Mouse (Mus musculus) embryonic facial prominence, embryonic 10.5 days (tissue): ENCODE results near the gene Nfe2. TPM values are rescaled to one million over a fixed set of nuclear protein-coding genes. Genes with fewer than 3 reads are reported as not detected.

Source experiments
- DNase-seq: peaks from one replicate; pipeline ENCODE4 v3.0.0-alpha.2; 2017; ENCODE audit warnings: low spot score
- H3K27ac ChIP-seq: fragments of 300-500 bp; sonication (generic); replicated peaks from 2 replicates; pipeline ENCODE4 v1.5.1; 2016; ENCODE audit warnings: mild to moderate bottlenecking
- H3K27me3 ChIP-seq: fragments of 300-500 bp; sonication (generic); replicated peaks from 2 replicates; pipeline ENCODE4 v1.6.1; 2016; ENCODE audit warnings: low read depth, mild to moderate bottlenecking; ENCODE audit not compliant: poor library complexity, severe bottlenecking
- H3K36me3 ChIP-seq: fragments of 300-500 bp; sonication (generic); replicated peaks from 2 replicates; pipeline ENCODE4 v1.6.1; 2016; ENCODE audit warnings: mild to moderate bottlenecking, moderate library complexity
- H3K4me1 ChIP-seq: fragments of 300-500 bp; sonication (generic); 2 replicates; pipeline ENCODE4 v1.6.1; 2016
- H3K4me3 ChIP-seq: fragments of 300-500 bp; sonication (generic); 2 replicates; pipeline ENCODE4 v1.5.1; 2016; ENCODE audit warnings: mild to moderate bottlenecking, moderate library complexity
- H3K9me3 ChIP-seq: fragments of 300-500 bp; sonication (generic); 2 replicates; pipeline ENCODE4 v1.6.1; 2016; ENCODE audit warnings: mild to moderate bottlenecking
- WGBS: fragments of 180-500 bp; shearing (Covaris S2); methylation state at CpG from one replicate; pipeline ENCODE4 v1.1.7; 2016; 5-methylcytosine and 5-hydroxymethylcytosine counted together
- microRNA counts: library from miRNA; unstranded; fragments of <30 nt; microRNA quantifications from one replicate; lab custom pipeline; 2017
- microRNA-seq: library from miRNA; unstranded; fragments of <30 nt; microRNA quantifications from one replicate; pipeline ENCODE4, GENCODE M21; 2017
- polyA plus RNA-seq: library from polyadenylated mRNA; unstranded; fragments of >200 nt; fragmentation: Nextera tagmentation; extraction: Ambion mirVana; gene quantifications from 2 replicates; pipeline ENCODE4 v1.2.1, GENCODE M21; 2016

The Nfe2 gene
- polyA plus RNA-seq, 1 experiment from 2014 or later: 5.9 TPM

DNA sequence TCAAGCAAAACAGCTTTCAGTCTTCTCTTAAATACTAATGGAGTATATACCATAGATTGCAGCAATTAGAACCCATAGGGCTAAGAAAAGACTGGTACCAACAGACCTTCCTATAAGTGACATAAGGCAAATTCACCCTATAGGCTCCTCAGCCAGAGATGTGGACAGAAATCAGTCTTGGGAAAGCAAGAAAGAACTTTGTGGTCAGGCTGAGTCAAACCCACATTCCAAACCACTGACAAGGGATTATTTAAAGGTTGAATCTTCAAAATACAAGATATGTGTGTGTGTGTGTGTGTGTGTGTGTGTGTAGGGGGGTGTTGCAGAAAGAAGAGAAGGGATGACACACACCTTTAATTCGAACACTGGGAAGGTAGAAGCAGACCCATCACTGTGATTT is 36.8 kb downstream of the Nfe2 start:
- no peak overlapping the region for H3K27ac ChIP-seq
- no peaks in the 10 kb centered on the region for H3K27me3 ChIP-seq
- peaks cover 54% of the 10 kb centered on the region for H3K36me3 ChIP-seq
- no peak for DNase-seq
- no peaks in the 10 kb centered on the region for H3K9me3 ChIP-seq
- H3K4me3 ChIP-seq: no peak overlapping the region
- H3K4me1 ChIP-seq: peaks cover 16% of the 10 kb centered on the region
- WGBS: 100% methylated on average over 1 of the region's 1 CpGs

DNA sequence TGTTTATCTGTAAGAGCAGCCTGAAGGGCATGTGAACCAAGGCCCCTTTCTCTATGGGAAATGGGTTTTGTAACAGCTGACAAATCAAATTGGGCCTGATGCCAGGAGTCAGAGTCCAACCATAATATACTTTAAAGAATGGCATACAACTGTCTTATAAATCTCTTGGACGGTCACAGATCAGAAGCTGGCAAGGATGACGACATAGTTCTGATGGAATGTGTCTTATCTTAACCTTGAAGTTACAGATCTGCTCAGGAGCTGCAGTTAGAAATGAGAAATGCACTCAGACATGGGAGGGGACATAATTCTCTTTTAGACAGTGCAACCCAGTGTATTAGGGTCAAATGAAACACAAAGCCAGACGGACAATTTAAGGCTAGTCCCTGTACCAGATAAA is 37.4 kb downstream of the Nfe2 start:
- H3K4me3 ChIP-seq: no peak overlapping the region
- DNase-seq: no peak
- H3K4me1 ChIP-seq: peaks cover 22% of the 10 kb centered on the region
- WGBS: 84% methylated on average over 3 of the region's 3 CpGs
- peaks cover 54% of the 10 kb centered on the region for H3K36me3 ChIP-seq
- H3K27me3 ChIP-seq: no peaks in the 10 kb centered on the region
- H3K27ac ChIP-seq: no peak overlapping the region; the same call in 1 of the 2 replicates
- H3K9me3 ChIP-seq: no peaks in the 10 kb centered on the region

DNA sequence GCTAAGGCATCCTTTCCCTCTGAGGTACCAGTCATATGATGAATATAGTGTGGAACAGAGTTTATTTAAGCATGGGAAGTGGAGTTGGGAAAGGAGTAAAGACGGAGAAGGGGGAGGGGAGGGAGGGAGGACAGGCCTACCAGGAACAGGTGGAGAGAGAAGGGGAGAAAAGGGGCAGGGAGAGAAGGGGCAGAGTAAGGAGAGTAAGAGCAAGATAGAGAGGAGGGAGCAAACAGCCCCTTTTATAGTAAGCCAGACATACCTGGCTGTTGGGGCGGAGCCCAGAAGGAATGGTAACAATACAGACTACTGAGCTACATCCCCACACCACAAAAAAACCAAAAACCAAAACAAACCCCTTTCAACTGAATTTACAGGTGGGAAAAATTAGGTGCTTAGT is 42.2 kb downstream of the Nfe2 start:
- peaks cover 37% of the 10 kb centered on the region for H3K4me1 ChIP-seq
- DNase-seq: peak; percentile 32
- 16% methylated on average over 2 of the region's 2 CpGs for WGBS
- H3K4me3 ChIP-seq: peak overlapping the region; percentile 53
- H3K27ac ChIP-seq: peak overlapping the region; percentile 92
- no peaks in the 10 kb centered on the region for H3K9me3 ChIP-seq
- H3K36me3 ChIP-seq: peaks cover 47% of the 10 kb centered on the region
- no peaks in the 10 kb centered on the region for H3K27me3 ChIP-seq

DNA sequence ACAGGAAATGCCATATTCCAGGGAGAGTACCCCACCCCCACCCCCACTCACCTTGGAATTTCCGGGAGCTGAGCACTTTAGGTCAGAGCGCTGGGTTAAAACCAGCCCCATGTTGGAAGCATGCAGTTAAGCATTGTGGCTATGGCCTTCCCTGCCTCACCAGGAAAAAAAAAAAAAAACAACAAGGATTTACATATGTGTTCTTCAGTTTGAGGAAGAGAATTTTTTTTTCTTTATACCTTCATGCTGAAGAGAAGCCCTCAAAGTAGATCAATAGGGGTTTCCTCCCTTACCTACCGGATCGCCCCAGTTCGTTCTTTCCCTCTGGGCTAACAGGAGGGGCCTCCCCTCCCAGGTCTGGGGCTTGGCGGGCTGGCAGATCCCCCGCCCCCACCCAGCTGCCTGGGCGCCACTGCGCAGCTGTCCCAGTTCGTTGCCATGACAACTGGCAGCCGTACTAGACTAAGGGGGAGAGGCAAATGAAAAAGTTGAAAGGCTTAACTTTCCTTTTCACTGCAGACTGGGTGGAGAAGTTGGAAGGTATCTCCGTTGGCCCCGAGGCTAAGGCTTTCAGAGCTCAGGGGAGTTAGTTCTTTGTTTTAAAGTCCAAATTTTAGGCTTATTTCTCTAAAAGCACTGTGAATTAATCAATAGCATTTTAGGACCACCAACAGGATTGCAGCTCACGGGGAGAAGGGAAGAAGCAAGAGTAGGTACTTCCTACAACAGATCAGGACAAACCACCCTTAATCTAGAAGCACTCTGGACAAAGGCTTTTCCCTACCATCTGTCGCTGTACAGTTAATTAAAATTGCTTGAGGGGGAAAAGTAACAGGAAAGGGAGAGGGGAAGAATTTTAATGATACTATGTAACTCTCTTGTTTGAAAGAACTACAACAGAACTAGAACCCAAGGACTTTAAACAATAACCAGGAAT is 43.0 kb downstream of the Nfe2 start:
- DNase-seq: peak; percentile 96
- H3K36me3 ChIP-seq: peaks cover 47% of the 10 kb centered on the region
- H3K4me1 ChIP-seq: peaks cover 35% of the 10 kb centered on the region
- peak overlapping the region; percentile 92 for H3K27ac ChIP-seq
- WGBS: under 1% methylated on average over 15 of the region's 15 CpGs
- H3K9me3 ChIP-seq: no peaks in the 10 kb centered on the region
- peak overlapping the region; percentile 53 for H3K4me3 ChIP-seq
- H3K27me3 ChIP-seq: no peaks in the 10 kb centered on the region

DNA sequence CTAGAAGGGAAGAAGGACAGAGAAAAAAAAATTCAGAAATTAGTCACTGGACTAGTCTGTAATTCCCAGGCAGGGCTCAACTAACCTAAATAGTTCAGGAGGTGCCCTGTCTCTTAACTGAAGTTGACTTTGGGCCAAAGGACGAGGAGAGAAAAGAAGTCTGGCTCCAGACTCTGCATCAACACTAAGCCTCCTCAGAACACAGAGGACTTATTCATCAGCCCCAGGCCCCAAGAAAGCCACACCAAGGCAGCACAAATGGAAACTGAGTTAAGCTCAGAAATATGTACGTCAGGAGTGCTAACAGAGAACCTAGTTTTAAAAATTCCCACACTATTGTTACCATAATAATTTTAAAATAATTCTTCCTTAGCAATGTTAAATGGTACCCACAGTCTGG is 44.1 kb downstream of the Nfe2 start:
- peak overlapping the region; percentile 92 for H3K27ac ChIP-seq
- peak; percentile 12 for DNase-seq
- 17% methylated on average over 2 of the region's 2 CpGs for WGBS
- H3K27me3 ChIP-seq: no peaks in the 10 kb centered on the region
- H3K36me3 ChIP-seq: peaks cover 47% of the 10 kb centered on the region
- H3K4me1 ChIP-seq: peaks cover 35% of the 10 kb centered on the region
- H3K9me3 ChIP-seq: no peaks in the 10 kb centered on the region
- peak overlapping the region; percentile 53 for H3K4me3 ChIP-seq

DNA sequence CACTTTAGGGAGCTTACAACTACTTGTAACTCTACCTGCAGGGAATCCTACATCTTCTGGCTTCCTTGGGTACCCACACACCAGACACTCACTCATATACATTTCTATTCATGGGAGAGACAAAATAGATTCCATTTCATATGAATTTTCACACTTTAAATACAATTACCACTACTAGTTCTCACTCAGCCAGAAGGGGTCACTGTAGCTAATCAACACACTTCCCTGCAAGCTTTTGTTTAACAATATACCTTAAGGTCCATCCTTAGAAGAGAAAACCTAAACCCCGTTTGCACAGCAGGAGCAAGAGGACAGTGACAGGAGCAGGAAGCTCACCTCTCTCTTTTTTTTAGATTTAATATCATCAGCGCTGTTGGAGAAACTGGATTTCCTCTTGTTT is 53.0 kb downstream of the Nfe2 start:
- Histone ChIP-seq H3K36me3 (peaks cover 99% of the 10 kb centered on the region), H3K27me3 (no peaks in the 10 kb centered on the region), H3K4me3 (no peak overlapping the region), H3K9me3 (no peaks in the 10 kb centered on the region), H3K4me1 (no peaks in the 10 kb centered on the region), H3K27ac (no peak overlapping the region)
- WGBS: 72% methylated on average over 2 of the region's 2 CpGs
- no peak for DNase-seq

DNA sequence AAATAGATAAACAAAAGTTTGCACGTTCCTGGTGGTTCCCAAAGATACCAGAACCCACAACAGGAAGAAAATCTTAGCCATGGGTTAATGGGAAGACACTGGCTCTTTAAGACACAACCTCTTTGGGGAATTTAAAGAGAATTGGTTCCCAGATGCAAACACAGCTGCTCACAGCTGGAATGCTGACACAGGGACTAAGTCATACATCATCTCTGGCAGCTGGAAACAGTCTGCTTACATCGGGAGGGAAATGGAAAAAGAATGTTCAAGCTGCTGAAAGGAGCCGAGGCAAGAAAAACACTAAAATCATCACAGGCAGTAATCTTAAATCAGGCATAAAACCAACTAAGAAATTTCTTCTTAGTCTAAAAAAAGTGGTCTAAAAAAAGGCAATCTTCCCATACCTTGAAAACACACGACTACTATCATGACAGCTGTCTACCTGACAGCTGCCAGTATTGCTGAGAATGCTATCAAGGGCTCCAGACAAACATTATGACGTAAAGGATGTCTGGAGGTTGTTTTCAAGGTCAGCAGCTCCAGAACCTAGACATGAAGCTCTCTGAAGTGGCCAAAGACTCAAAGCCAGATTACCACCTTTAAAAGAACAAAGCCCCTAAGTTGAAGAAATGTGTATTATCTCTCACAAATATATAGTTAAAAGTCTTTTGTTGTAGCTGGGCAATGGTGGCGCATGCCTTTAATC is 56.0 kb downstream of the Nfe2 start:
- no peak overlapping the region for H3K4me3 ChIP-seq
- H3K27ac ChIP-seq: no peak overlapping the region
- DNase-seq: no peak
- H3K27me3 ChIP-seq: no peaks in the 10 kb centered on the region
- no peaks in the 10 kb centered on the region for H3K4me1 ChIP-seq
- WGBS: 75% methylated on average over 6 of the region's 6 CpGs
- peaks cover 99% of the 10 kb centered on the region for H3K36me3 ChIP-seq
- no peaks in the 10 kb centered on the region for H3K9me3 ChIP-seq

MicroRNAs encoded within 50 kb of the gene (microRNA counts, 519-probe panel; counts per million panel counts)
- 5,180 counts per million, percentile 88 among the panel's probes with 10 or more counts for microRNA mmu-miR-148b (lab: Ali Mortazavi, UCI)

Small RNAs within 50 kb of the gene (microRNA-seq; reads per million reads assigned to microRNA genes)
- 288 reads per million, percentile 62 among the genes with 10 or more reads in this experiment for gene Mir148b

Other genes starting within 250 kb of the Nfe2 start
- 0.11 and 0.16 TPM in 2 replicates for gene Hoxc4, start 239.5 kb downstream of the Nfe2 start, polyA plus RNA-seq
- gene Smug1, start 91.3 kb downstream of the Nfe2 start, polyA plus RNA-seq: 15.7 and 19.6 TPM in 2 replicates
- gene Cbx5, start 18.6 kb downstream of the Nfe2 start, polyA plus RNA-seq: 202 and 206 TPM in 2 replicates
- 1,897 and 1,928 TPM in 2 replicates for gene Hnrnpa1, start 18.0 kb downstream of the Nfe2 start, polyA plus RNA-seq
- 281 and 285 TPM in 2 replicates for gene Copz1, start 14.3 kb upstream of the Nfe2 start, polyA plus RNA-seq
- 0.16 and 0.29 TPM in 2 replicates for gene Gpr84, start 52.2 kb upstream of the Nfe2 start, polyA plus RNA-seq
- 22.1 and 22.7 TPM in 2 replicates for gene Zfp385a, start 81.7 kb upstream of the Nfe2 start, polyA plus RNA-seq
- gene Itga5, start 108.4 kb upstream of the Nfe2 start, polyA plus RNA-seq: 29.5 and 29.7 TPM in 2 replicates
- gene Gtsf1, start 172.1 kb upstream of the Nfe2 start, polyA plus RNA-seq: not detected in 2 replicates
- not detected in 2 replicates for gene Gtsf2, start 190.1 kb upstream of the Nfe2 start, polyA plus RNA-seq
- 1.1 and 1.3 TPM in 2 replicates for gene Nckap1l, start 195.4 kb upstream of the Nfe2 start, polyA plus RNA-seq
- 6.0 and 10.4 TPM in 2 replicates for gene Pde1b, start 244.6 kb upstream of the Nfe2 start, polyA plus RNA-seq